Mouse (Mus musculus) spleen, postnatal 14 days (tissue): ENCODE measurements around the gene Clip2.

Source experiments
- DNase-seq, 2 experiments: peaks; one replicate each; pipeline ENCODE4 v3.0.0; 2021 to 2022; ENCODE audit warnings: low spot score in 2 of 2

Clip2 gene

GRCm38 (mm10) chr5:134564272-134564671 is 12.0 kb upstream of the Clip2 start:
- no peak for DNase-seq

- no peak for DNase-seq
Measured at GRCm38 (mm10) chr5:134560450-134561171, 8.4 kb upstream of the Clip2 start.

DNA sequence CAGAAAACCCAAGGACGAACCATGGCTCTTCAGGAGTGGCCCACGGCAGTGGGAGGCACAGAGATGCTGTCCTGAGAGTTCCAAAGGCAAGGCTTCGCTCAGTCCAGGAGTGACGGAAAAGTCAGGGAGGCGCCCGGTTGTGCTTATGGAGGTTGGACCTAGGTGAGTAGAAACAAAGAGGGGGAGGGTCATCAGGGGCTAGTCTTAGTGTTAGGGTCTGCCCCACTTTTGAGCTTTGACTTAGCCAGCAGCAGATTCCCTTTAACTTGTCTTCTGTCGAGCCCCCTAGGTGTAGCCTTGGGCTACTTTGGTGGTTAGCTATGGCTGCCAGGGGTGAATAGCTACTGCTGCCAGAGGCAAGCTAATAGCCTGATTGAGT is 7.8 kb upstream of the Clip2 start, which contains the start of gene Syna:
Syna (minus strand) TSS at position 101 of the 379 bp plus-strand sequence.
- DNase-seq, result no peak

DNA sequence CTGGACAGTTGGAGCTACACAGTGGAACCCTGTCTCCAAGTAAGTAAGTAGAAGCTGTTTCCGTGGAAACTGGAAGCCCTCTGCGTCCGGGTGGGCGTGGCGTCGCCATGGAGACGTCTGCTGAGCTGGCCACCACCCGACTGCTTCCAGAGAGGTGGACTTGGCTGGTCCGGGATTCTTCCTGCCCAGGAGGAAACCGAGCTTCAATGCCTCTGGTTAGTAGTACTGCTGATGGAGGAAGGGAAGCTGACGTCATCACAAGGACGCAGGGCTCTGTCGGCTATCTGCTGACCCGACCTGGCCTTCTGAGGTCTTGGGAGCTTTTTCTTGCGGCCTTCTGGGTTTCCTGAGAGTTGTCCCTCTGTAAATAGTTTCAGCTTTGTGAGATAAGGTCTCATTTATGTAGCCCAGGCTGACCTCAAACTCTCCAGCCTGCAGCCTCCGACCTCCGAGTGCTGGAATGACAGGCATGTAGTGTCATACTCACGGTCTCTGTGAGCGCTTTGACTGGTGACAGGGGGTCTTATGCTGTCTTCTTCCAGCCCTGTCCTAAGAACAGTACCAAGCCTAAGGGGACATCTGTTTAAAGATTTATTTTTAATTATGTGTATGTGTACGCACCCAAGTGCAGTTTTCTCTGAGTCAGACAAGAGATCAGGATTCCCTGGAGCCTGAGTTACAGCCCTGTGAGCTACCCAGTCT is 3.4 kb upstream of the Clip2 start:
- DNase-seq, result peak in 1 of 2 experiments; percentile 28

GRCm38 (mm10) chr5:134553951-134554546 is 1.8 kb upstream of the Clip2 start:
- DNase-seq, result no peak

GRCm38 (mm10) chr5:134551233-134552109 is 763 bp downstream of the Clip2 start:
- DNase-seq, result peak in 1 of 2 experiments; percentile 12

DNA sequence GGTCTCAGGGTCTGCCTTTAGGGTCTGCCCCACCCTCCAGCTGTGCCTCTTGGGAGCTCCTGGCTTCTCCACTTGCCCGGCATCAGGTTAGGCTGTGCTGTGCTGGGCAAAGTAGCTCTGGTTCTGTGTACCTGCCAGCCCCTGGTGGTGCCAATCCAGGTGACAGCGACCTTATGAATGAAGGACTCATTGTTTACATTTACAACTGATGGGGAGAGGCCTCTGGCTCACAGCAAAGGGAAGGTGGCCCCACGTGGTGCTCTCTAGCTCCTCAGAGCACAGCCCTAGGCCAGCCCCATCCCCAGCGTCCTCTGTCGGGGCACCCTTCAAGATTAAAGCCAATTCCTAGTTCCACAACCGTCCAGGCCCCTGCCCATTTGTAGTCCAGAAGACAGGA is 1.4 kb downstream of the Clip2 start:
- DNase-seq, result no peak

- no peak for DNase-seq
Measured at GRCm38 (mm10) chr5:134549640-134550168, 2.5 kb downstream of the Clip2 start.

- DNase-seq, result no peak
Measured at GRCm38 (mm10) chr5:134548306-134548705, 3.9 kb downstream of the Clip2 start.

DNA sequence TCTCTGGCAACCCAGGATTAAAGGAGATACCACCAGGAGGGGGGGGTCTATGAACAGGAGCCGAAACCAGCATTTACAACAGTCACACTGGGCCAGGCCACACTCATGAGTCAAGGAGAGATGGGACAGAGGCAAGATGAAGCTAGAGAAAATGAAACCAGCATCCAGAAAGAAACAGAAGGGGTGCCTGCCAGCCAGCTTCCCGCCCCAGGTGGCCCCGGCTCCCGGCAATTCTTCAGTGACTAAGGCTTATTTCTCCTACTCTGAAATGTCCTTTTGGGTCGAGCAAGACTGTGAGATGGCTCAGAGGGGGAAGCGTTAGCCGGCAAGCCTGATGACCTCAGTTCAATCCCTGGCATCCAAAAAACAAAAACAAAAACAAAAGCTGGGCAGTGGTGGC is 5.4 kb downstream of the Clip2 start:
- no peak for DNase-seq

DNA sequence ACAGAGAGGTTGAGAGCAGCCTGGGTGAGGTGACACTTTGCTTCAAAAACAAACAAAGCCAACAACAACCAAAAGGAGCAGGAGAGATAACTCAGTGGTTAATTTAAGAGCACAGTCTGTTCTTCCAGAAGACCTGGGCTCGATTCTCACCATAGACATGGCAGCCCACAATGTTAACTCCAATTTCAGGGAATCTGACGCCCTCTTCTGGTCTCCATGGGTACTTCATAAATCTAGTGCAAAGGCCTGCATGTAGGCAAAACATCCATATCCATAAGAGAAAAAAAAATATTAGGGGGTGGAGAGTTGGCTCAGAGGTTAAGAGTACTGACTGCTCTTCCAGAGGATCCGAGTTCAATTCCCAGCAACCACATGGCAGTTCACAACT is 7.0 kb downstream of the Clip2 start:
- DNase-seq, result no peak

DNA sequence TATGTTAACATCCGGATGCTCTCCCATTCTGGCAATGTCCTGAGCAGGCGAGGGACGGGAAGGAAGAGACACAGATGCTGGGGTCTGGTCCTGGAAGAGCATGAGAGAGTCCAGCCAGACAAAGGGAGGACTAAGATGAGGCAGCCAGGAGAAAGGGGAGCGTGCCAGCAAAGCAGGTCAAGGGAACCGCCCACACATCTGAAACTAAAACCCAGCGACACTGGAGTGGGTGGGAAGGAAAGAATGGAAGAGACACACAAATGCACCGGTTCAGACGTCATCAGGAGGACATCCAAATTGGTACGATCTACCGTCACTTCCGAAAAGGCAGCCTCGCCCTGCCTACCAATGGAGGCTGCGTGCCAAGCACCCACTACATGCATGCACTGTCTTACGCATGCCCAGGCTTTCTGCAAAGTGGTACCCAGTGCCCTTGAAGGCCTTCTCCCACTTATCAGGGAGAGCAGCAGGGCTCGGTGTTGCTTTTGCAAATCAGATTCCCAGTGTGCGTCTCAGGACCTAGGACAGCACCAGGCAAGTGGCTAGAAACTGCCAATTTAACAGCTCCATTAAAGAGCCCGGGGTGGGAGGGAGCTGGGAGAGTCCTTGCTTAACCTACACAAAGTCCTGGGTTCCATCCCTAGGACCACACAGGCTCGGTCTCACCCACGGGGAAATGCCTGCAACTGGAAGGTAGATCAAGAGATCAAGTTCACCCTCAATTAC is 7.6 kb downstream of the Clip2 start:
- DNase-seq, result no peak

GRCm38 (mm10) chr5:134541640-134542039 is 10.6 kb downstream of the Clip2 start:
- no peak for DNase-seq

GRCm38 (mm10) chr5:134540881-134541280 is 11.4 kb downstream of the Clip2 start:
- no peak for DNase-seq

- DNase-seq, result no peak
Measured at GRCm38 (mm10) chr5:134539891-134540290, 12.3 kb downstream of the Clip2 start.

DNA sequence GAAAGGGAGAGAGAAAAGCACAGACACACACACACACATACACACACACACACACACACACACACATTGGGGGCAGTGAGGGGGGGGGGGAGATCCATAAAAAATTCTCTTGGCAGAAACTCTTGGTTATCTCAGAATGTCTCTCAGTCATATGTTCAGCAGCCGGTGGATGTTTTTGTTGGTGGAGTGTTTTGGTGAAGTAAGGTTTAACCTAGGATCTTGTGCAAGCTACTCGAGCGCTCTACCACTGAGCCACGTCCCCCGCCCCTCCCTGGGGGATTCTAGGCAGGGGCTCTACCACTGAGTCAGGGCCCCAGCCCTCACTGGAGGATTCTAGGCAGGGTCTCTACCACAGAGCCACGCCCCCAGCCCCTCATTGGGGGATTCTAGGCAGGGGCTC is 16.2 kb downstream of the Clip2 start:
- no peak for DNase-seq

DNA sequence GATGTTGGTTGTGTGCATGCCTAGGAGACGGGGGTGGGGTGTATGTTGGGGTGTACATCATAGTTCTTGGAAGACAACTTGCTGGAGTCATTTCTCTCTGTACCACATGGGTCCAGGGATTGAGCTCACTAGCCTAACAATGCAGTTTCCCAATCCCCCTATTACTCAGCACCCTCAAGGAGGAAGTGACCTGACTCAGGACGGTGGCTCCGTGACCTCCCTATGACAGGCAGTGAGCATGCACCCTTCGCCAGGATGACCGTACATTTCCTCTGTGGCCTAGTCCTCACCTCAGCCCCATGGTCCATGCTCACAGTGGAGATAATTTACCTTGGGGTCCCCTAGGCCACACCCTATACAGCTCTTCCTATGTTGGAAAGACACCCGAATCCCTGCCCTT is 19.8 kb downstream of the Clip2 start:
- no peak for DNase-seq

DNA sequence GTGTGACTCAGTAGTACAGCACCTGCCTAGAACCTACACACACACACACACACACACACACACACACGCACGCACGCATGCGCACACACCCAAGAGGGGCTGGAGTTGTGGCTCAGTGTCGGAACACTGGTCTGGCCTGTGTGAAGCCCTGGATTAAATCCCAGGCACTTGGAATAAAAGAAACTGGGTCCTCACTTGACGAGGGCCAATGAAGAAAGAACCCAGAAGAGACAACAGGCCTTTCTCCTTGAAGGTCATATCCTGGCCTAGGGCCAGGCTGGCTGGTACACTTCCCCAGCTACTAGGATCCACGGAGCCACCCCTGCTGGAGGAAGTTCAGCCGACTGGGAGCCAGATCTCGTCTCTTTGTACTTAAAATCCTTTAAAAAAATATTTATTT is 20.6 kb downstream of the Clip2 start:
- no peak for DNase-seq

DNA sequence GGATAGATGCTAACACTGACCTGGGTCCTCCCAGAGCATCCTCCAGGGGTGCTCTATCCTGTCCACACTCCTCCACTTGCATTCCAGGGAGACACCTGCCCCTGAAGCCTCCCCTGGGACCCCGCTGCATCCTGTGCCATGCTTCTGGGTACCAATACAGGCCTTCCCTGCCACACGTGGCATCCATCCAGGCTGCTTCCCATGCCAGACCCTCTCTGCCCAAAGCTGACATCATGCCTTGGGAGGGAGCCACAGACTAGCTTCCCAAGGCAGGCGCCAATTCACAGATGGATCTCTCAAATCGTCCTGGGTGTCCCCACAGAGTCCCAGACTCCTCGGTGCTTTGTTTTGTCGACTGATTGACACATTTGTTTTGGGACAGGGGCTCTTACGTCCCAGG is 21.4 kb downstream of the Clip2 start:
- DNase-seq, result no peak

- no peak for DNase-seq
Measured at GRCm38 (mm10) chr5:134528488-134528887, 23.7 kb downstream of the Clip2 start.
